Mouse (Mus musculus): ENCODE measurements at regions not wholly inside any gene's neighbourhood (a gene's known extent, or its start where the extent isn't known, plus 50 kb on each side); places are given as distances from the start of the nearest gene placed in this dataset.

DNA sequence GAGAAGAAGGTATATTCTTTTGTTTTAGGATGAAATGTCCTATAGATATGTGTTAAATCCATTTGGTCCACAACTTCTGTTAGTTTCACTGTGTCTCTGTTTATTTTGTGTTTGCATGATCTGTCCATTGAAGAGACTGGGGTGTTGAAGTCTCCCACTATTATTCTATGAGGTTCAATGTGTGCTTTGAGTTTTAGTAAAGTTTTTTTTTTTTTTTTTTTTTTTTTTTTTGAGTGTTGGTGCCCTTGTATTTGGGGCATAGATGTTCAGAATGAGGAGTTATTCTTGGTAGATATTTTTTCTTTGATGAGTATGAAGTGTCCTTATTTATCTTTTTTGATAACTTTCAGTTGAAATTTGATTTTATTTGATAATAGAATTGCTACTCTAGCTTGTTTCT is 301.4 kb upstream of the Tet2 start:
- DNase-seq (ENCODE audit: low spot score in 2 of 2): no peak

DNA sequence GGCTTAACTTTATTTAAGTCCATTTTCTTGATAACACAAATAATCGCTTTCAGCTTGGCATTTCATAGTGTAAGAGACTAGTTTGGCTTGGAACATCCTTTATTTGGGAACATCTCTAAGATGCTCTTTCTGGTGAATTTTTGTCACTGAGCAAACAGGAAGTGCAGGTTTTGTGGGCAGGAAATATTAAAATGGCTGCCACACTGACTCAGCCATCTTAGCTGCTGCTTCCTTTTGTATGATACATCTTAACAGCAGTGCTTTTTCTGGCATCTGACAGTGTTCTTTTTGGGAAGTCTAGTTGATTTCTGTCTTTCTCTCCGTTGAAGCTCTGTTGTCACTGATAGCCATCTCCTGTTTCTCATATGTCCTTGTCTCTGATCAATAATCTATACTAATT is 329.4 kb upstream of the Tet2 start:
- DNase-seq (ENCODE audit: low spot score in 2 of 2): no peak

DNA sequence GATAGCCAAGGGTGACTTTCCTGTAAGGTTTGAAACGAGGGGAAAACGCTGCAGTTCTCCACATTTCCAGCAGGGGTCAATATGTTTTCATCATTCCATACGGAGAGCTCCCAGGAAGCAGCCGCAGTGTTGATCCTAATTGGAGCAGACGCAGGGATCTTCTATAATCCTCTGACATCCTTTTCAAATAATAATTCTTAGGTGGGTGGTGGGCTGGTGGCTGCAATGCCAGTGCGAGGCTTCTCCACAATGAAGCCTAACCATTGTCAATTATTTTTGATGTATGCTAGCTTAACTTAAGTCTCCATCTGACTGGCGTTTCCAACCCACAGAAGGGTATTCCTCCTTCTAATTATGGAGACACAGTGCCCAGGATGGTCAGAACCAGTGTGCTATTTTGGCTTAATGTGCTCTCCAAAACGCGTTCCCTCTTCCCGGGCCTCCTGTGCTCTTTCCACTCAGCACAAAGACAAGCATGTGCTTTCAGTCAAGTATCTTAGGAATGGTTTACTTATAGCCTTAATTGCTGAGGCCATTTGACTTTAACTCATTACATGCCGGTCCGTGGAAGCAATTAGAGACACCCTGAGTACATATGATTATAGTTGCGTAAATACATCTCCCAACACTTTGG is 331.6 kb upstream of the Tet2 start:
- peak; percentile 89 to 91 for DNase-seq (ENCODE audit: low spot score in 2 of 2)

DNA sequence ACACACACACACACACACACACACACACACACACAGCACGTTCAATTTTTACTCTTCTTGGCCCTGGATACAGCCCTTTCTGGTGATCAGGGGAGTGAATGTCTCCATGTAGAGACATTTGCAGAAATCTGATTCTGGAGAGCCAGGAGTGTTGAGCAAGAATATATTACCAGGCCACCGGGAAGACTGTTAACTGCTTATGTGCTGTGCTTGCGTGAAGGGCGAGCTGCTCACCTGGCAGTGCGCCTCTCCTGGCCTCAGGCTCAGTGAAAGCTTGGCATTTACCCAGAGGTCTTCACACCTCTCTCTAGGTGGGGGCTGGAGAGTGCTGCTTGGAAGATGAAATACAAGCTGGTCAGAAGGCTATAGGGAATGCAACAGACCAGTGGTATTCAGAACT is 332.4 kb upstream of the Tet2 start:
- DNase-seq (ENCODE audit: low spot score in 2 of 2): peak in 1 of 2 experiments; percentile 13

DNA sequence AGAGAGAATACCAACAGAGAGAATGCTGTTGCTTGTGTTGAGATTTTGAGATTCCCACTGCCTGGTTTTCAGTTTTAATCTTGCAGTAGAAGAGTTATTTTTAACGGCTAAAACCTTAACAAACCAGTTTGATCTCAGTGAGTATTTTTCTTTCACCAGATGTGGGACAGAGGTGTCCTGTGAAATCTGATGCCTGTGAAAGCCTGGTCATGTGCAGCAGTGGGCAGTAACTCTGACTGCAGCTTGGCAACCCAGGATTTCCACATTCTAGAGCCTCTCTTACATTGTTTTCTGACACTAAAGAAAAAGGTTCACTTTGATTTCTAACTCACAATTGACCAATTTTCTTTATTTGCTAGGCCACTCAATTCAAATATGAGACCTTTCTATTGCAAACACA is 335.7 kb upstream of the Tet2 start:
- no peak for DNase-seq (ENCODE audit: low spot score in 2 of 2)

DNA sequence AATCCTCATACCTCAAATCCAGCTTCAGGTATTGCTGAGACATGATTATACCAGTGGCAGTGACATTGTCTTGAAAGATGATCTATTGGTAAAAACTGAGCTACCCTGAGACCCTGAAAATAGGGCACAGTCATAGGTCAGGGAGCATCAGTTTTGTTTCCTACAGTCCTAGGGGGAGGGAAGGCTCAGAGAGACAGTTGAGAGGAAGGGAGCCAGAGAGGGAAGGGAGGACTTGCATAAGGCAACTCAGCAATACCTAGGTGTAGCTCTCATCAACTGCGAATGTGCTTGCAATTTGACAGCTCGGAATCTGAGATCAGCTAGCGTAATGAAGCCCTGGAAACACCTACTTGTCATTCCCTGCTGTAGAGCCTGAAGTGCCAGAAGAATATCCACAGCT is 334.4 kb upstream of the Cxxc4 start:
- no peak for DNase-seq (ENCODE audit: low spot score in 2 of 2)

DNA sequence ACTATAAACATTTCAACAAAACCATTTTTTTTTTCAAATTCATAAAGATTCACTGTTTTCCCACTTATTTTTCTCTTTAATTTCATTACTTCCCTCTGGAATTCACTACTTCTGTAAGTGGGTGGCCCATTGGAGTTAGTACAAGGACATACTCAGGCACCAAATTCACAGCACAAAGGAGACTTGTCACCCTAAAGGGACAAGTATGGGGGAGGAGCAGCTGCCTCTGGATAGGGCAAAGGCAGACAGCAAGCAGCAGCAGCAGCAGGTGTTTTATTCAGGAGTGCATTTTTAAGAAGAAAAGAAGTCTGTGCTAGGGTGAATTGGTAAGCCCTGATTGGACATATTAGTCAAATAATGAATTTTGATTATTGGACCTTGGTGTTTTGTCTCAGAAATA is 314.1 kb upstream of the Cxxc4 start:
- no peak for DNase-seq (ENCODE audit: low spot score in 2 of 2)

DNA sequence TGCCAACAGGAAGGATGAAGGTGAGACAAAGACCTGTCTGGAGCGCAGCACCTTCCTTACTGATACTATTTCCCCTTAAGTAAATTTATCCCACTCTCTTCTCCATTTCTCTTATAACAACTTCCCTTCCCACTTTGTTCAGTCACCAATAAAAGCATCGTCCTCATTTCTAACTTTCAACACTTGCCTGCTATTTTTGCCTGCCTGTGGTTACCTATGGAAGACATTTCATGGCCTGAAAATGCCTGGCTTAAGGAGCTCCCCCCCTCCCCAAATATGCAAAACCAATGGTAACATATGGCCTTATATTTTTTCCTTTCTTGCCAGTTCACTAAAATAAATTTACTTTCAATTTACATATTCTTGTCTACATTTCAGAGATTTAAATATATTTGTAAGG is 271.0 kb upstream of the Cxxc4 start:
- no peak for DNase-seq (ENCODE audit: low spot score in 2 of 2)

DNA sequence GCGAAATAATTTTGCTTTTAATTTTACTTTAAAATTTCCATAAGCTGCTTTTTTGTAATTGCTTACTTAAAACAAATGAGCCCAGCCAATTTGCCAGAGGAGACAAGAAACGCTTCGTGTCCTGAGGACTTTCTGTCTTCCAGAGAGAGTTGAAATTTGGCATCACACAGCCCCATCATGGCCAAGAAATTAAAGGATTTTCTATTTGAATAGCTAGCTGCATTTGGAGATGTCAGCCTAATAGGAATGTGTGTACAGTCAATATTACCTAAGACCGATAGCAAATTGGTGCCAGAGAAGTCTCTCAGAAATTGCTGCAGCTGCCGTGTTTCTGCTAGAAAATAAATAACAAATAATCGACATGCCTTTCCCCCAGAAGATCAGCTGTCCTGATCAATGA is 268.1 kb upstream of the Cxxc4 start:
- no peak for DNase-seq (ENCODE audit: low spot score in 2 of 2)

DNA sequence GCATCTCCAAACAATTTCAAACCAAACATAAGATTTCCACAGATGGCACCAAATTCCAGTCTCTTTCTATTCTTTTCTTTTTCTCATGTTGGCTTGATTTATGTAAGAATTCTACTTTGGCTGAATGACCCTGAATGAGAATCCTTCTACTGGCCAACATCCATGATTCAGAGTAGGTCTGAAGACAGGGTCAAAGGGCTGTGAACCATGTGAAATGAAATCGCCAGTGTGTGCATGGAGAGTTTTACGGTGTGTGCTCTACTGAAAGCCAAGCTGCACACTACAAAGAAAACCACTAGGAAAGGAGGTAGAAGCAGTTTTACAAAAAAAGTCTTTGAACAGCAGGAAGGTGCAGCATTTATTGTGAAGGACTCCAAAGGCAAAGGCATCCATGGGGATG is 263.5 kb upstream of the Cxxc4 start:
- no peak for DNase-seq (ENCODE audit: low spot score in 2 of 2)

DNA sequence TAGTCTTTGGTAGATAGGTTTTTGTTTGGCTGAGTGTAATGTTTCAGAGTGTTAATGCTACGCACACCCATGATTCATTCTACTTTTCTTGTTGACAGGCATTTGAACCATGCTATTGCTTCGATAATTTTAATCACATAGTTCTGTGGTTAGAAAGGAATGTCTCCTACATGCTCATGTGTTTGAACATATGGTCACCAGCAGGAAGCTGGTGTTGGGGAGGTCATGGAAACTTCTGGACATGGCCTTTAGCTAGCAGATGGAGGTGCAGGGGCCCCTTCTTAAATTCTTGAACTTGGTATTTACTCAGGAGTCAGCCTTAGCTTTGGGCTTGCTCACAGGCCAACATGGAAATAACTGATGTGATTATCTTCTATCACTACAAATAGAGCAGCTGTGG is 248.6 kb upstream of the Cxxc4 start:
- DNase-seq (ENCODE audit: low spot score in 2 of 2): no peak

DNA sequence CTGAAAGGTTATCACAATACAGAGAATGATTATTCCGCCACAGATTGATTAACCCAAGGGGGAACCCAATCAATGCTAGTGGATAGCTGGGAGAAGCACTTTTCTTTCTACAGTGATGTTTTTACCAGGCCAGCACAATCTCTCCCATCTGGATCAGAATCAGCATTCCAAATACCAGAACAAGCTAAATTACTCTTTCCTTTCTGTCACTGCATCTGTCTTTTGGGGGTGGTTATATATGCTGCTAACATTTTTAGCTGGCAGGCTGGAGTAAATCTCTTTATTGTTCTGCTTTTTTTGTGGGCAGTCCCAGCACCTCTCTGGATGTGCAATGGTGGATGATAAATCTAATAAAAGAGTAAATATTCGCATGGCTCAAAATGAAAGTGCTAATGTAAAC is 242.3 kb upstream of the Cxxc4 start:
- DNase-seq (ENCODE audit: low spot score in 2 of 2): no peak

DNA sequence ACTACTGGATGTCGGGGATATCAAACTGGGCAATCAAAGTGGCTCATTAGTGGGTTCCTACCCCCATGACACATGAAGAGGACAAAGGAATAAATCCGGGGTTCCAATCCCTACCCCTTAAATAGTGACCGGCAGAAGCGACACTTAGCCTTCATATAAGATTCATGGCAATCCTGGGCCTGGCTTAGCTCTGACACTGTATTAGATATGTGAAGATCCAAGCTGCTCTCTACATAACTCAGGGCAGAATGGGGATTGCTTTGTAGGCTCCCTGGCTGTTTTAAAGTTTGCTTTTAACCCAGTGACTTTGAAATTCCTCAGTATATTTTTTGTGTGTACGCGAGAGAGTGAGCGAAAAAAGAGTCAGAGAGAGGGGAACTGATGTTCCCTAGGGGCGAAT is 236.3 kb upstream of the Cxxc4 start:
- no peak for DNase-seq (ENCODE audit: low spot score in 2 of 2)

DNA sequence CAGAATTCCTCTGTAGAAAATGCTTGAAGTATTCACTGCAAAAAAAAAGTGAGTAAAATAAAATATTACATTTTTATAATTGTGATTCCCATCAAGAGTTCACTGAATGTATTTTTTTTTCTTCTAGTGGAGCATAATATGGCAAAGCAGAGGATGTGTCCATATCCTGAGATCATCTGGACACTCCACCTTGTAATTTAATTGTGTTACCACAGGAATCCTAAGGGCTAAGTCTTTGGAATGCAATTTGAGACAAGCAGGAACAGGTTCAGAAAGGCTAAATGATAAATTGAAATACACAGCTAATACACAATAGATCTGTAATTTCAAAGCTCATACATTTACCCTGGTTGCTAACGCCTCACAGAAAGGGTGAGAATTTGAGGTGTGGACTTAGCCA is 235.7 kb upstream of the Cxxc4 start:
- no peak for DNase-seq (ENCODE audit: low spot score in 2 of 2)

DNA sequence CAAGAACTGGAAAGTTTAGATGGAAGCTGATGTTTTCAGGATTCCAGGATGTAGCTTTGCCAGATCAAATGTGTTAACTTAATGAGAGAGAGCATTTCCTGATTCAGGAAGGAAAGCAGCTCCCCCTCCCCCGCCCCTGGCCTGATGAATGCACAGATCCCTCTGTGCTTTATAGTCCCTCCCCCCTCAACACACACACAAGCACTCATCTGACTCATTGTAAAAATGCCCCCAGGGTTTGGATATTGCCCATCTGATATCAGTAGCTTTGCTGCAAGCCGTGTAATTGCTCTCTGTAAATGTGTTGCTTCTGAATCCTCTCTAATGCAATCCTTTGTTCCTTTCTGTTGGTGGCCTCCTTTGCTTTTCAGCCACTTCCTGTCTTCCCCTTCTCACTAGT is 221.5 kb upstream of the Cxxc4 start:
- DNase-seq (ENCODE audit: low spot score in 2 of 2): no peak

DNA sequence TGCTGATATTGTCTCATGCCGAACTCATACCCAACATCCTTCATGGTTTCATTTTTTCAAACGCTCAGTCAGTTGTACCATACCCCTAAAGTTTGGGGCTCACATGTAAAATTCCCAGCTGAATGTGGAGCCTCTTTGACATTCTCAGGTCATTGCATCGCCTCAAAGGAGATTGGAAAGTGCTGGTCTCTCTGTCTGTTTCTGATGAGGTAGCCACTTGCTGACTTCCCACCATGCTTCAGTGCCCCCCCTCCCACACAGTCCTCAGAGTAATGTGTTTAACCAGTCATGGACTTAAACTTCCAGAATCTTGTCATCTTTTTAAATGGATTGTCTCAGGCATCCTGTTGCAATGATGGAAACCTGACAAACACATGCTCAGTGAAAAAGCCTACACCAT is 220.9 kb upstream of the Cxxc4 start:
- DNase-seq (ENCODE audit: low spot score in 2 of 2): no peak

DNA sequence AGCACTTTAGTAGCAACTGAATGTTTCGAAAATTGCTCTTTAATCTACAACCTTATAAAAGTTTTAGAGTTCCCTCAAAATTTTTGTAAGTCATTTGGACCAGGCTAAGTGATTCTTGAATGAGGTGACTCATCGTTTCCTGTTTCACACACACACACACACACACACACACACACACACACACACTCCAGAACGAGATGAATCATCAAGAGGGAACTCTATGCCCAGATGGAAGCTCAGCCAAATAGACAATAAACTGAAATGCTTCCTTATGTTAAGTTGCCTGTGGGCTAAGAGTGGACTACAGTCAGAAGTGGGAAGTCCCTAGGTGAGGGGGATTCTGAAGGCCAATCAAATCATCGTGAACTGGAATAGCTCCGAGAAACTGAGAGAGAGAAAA is 202.4 kb upstream of the Cxxc4 start:
- DNase-seq (ENCODE audit: low spot score in 2 of 2): peak; percentile 65 to 69

DNA sequence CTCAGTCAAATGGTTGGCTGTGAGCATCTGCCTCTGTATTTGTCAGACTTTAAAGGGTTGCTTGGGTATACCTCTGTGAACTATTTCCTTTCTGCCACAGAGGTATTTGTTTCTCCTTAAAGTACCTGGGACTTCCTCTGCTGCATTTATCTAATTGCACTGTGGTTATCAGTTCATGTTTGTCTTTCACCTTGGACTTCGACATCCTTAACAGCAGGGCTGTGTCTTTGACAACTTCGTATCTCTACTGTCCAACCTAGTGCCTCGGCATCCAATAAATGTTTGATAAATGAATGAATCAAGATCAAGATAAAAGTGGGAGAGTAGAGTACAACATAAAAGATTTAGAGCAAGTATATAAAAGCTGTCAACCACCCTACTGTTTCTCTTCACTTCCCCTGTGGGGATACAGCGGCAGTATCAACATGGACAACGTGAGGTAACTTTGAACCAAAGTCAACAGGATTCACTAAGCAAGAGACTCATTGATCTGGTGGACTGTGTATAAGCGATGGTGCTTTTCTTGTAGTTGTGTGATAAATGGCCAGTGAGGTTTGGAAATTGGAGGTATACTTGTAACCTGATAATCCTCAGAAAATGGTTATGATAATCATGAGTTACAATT is 199.9 kb upstream of the Cxxc4 start:
- no peak for DNase-seq (ENCODE audit: low spot score in 2 of 2)

DNA sequence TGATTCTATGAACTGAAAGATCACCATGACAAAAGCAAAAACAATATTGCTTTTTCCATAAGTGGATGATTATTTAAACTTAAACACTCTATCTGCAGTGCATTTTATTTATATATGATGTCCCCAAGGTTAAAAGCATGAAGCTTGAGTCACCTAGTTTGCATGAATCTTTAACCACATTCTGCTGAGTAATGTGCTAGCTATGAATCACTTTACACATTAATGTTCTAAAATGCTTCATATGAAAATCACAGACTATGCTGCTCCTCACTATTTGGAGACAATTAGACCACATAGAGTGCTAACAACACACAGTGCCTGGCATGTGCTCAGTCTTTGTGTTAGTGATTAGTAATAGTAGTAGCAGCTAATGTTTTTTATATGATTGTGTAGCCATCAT is 185.6 kb upstream of the Cxxc4 start:
- no peak for DNase-seq (ENCODE audit: low spot score in 2 of 2)

DNA sequence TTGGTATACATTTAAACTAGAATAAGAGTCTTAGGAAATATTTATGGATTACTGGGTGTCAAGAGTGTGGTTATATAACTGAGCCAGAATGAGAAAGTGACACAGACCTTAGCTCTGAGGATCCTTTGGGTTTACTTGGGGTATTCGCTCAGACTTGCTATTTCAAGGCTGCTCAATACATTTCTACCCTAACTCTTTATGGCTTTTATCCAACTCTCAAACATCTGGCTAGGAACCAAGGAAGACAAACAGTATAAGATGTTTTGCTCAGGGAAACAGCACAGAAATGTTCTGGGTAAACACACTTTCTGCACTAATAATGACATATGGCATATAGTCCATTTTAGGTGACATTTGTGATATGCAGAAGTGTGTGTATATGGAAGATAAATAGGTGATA is 153.8 kb upstream of the Cxxc4 start:
- no peak for DNase-seq (ENCODE audit: low spot score in 2 of 2)

DNA sequence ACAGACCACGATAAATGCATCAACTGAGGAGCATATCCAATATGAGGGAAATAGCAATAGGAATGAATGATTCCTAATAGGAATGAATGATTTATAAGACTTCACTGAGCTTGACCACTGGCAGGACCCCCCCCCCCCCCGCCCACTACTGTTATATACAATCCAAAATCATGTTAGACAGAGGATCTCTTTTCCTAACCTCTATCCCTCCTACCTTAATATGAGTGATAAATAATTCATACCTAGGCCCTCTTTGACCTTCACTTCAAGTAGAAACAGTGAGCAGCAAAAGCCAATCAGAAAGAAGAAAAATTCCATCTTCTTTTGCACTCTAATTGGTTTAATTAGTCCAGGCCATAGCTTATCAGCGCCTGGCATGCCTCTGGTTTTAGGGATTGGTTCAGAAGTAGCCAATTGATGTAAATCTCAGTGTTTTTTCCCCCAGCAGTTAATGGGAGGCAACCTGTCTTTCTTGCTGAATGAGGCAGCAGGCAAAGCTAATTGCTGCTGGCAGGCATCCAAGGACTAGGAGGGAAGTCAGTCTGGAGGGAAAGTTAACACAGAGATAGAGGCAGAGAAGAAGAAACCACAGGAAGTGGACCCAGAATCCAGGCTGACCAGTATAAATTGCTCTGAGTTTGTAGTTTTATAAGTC is 136.7 kb upstream of the Cxxc4 start:
- DNase-seq (ENCODE audit: low spot score in 2 of 2): peak; percentile 8 to 29

DNA sequence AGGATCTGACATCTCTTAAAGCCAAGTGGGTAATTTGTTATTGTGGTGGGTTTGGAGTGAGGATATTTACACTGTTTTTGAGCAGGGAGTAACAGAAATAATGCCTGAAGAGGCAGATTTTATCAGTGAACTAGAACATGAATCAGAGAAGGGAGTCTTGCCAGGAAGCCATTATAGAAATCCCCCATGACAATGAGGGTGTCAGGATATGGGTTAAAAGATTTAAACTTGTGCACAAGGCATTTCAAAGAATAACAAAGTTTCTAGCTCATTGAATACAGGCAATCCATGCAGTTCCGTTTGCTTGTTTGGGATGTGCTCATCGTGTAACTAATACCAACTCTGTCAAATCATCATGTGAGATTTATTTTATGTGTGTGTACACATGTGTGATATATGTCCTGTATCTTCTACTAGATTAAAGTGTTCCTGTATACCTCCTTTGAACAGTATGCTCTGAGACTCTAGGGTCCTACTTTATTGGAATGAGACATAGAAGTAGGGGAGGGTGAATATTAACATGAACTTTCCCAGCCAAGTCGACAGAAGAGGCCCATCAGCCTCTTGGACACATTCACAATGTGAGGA is 134.0 kb upstream of the Cxxc4 start:
- DNase-seq (ENCODE audit: low spot score in 2 of 2): no peak

DNA sequence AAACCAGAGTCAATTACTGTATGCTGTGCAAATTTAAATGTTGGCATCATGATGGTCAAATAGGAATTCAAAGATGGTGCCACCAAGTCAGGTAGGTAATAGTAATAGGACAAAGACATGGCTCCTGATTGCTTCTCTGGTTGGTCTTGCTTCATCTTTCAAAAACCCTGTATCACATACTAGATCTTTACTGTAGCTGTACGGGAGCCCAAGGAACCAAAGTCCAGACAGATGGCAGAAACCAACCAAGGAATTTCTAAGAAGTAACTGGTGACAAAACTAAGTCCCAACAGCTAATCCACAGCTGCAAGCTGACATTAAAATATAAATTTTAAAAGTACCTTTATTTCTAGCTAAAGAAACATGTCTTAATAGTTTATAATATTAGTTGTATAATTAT is 131.7 kb upstream of the Cxxc4 start:
- DNase-seq (ENCODE audit: low spot score in 2 of 2): no peak

All from right cerebral cortex, adult 2 months (tissue).